Mouse (Mus musculus): ENCODE measurements around the gene Sppl3.

Gene Sppl3

DNA sequence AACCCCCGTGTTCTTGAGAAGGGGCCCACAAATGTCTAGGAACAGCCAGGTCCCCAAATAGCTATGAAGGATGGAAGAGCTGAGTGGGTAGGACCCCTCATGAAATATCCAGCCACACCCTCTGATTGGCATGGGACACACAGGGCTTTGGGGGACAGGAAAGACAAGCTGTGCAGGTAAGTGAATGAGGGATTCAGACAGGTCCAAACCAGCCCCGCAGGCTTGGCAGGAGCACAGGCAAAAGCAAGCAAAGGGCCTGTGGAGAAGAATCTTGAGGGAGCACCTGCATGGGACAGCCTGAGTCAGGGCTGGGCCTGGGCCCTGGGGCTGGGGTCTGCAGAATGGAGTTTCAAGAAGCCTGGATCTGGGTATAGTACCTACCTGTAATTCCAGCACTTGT is 10.4 kb upstream of the Sppl3 start:
- no peak for DNase-seq

DNA sequence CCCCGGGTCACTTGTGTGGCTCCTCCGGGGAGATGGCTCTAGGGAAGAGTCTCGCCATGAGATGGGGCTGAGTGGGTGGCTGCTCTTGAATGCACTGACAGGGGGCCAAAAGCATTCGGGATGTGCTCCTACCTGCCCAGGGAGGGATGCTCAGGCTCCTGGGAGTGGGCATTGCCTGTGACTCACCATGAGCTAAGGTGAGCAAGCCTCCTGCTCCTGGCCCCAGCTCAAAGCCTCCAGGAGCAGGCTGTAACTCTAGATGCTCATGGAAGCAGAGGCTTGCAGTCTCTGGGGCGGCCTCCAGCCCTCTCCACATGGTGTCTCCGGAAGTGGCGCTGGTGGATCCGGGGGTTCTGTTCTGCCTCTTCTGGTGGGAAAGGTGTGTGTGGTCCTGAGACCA is 9.5 kb upstream of the Sppl3 start:
- no peak for DNase-seq

DNA sequence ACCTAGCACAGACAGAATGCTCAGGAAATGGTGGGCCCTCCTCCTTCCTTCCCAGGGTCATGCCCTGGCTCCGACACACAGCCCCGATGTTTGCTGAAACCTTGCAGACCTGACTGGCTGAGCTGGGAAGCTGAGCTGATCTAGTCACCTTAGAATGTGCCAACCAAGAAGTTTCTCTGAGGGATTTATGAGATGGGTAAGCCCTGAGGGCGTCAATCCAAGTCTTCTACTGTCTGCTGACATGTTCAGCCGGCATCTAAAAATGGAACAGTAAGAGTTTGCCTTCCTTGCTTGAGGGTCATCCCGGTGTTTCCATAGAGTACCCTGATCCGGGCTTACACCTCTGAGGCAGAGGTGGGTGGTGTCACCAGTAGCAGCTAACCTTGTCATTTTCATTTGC is 8.2 kb upstream of the Sppl3 start:
- no peak for DNase-seq

DNA sequence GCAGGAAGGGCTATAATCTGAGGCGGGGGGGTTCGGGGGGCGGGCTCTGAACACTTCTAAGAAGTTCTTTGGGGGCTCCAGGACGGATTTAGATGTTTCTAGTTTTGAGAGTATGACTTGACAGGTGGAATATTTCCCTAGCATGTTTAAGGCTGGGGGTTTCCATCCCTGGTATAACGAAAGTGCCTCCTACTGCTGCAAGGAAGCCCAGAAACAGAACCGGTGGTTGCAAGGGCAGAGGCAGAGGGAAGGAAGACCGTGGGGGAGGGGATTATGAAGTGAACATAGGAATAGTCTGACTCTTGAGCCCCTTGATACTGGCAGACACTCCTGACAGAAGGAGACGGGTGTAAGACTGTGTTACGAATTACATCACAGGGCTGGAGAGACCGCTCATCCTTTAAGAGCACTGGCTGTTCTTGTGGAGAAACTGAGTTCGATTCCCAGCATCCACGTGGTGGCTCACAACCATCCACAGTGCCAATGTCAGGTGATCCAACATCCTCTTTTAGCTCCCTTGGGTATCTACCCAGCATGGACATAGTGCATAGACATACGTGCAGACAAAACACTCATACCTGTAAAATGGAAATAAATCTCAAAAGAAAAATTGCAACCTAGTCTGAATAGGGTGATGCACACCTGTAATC is 7.6 kb upstream of the Sppl3 start:
- DNase-seq, result no peak

DNA sequence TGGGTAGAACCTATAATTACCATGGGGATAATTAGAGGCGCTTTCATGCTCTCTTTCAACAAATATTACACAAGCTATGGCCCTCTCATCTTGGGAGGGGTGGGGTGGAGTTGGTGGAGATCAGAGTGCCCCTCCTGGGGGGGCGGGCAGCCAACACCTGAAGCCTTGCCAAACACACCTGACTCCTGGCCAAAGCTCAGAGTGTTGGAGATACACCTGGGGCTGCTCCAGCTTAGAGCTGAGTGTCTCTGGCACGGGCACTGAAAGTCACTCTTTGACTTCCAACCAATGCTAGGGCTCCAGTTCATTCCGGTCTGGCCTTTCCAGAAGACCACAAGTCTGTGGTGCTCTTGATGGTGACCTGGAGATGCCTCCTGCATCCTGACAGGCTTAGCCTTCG is 3.2 kb upstream of the Sppl3 start:
- DNase-seq, result no peak

DNA sequence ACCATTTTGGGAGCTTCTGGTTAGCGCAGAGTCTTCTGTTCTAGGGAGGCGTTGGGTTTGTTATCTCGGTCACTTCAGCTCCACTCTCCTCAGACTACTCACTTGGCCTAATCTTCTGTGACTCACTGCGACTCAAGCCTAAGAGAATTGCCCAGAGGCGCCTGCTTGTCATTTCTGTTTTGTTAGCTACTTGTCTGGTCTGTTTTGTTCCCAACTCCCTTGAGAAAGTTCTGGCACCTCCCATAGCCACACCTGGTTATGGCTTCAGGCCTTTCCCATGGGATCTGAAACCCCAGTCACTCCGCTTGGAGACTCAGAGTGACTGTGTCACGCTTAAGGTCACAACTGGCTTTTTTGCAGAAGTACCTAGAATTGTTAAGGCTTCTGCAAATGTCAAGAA is 2.6 kb upstream of the Sppl3 start:
- DNase-seq, result no peak

DNA sequence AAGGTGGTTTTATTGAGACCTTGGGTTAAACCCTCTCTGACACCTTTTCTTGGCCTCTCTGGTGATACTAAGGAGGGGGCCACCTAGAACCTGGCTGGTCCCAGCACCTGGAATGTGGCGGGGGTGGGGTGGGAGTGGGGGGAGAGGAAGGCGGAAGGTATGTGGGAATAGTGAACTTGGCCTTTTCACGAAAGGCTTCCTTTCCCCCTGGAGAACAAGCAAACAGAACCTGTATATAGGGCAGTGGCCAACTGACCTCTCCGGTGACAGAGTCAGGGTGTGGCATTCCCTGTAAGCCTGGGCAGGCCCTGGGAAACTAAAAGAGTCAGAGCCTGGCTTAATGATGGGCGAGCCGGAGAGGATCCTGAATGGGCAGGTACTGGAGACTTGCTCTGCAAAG is 1.8 kb upstream of the Sppl3 start:
- DNase-seq, result no peak

DNA sequence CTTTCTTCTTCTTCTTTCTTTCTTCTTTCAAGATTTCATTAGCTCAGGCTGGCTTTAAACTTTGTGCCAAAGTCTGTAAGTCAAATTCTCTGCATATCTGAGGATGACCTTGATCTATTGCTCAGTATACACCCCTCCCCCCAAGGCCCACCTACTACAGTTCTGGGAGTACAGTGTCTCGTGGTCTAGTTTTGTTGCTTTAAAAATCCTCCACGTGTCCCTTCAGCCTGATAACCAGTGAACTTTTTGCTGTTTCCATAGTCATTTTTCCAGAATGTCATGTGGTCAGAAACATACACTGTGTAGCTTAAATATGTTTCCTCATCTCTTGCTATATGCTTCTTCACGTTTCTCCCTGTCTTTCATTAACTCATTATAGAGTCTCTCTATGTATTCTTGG is 976 bp upstream of the Sppl3 start:
- no peak for DNase-seq

DNA sequence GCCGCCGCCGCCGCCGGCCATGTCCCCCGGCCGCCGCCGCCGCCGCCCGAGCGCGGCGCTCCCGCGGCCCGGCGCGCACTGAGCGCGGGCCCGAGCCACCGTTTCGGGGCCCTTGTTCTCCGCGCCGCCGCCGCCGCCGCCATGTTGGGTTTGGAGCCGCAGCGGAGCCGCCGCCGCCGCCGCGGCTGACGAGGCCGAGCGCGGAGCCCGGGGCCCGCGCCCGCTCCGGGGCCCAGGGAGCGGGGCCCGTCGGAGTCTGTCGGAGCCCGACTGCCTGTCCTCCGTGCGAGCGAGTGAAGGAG is 231 bp downstream of the Sppl3 start:
- no peak for DNase-seq

DNA sequence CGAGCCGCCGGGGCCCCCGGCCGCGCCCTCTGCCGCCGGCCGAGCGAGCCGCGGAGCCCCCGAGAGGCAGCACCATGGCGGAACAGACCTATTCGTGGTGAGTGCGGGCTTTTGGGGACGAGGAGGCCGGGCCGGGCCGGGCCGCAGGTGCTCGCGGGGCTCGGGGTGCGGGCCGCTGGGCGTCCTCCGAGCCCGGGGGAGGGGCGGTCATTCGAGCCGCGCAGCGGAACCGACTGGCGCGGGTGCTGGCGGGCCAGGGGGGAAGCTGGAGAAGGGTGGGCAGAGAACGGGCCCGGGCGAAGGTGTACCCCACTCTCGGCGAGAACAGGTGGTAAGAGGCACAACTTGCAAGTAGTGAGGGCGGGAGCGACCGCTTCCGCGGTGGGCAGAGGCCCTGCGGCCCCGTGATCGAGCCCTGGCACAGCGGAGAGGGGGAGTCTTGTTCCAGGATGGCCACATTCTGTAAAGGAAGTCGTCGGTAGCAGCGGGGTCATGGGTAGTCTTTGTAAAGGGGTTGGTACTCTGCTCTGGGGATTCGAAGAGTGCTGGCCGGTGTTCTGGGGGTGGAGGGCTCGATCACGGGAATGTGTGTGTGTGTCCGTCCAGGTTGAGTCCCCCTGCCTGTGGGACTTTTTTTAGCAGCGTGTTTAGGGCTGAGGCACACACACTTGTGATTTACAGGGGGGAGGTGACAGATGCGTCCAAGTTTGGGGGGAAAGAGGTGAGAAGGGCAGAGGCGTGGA is 753 bp downstream of the Sppl3 start:
- DNase-seq, result peak; percentile 49 to 64

DNA sequence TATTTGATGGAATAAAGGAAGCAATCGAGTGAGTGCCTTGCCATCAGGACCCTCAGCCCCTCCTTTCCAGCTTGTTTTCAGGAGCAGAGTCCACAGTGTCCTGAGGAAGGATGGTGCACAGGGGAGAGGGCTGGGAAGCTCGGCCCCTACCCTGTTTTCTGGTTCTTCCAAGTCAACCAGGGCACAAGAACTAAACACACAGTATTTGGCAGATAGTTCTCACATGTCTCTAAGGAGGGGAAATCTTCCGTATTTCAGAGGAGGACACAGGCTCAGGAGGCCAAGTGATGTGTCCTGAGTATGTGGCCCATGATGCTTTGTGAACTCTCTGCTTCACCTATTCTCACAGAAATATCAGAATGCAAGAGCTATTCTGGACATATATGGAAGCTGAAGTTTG is 2.5 kb downstream of the Sppl3 start:
- DNase-seq, result no peak

DNA sequence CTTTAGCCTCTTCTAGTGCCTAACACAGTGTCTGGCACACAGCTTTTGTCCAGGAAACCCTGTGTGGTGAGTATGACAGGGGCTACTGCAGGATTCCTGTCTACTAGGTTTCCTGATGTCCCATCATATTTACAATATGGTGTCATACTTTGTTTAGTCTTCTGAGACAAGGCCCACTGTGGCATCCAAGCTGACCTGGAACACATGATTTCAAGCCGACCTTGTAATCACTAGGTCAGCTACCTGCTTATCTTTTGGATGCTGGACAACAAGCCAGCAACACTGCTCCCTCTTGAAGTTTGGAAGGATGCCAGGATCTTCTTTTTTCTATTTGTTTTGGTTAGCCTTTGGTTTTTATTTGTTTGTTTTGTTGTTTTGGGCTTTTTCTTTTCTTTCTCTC is 3.6 kb downstream of the Sppl3 start:
- DNase-seq, result no peak

DNA sequence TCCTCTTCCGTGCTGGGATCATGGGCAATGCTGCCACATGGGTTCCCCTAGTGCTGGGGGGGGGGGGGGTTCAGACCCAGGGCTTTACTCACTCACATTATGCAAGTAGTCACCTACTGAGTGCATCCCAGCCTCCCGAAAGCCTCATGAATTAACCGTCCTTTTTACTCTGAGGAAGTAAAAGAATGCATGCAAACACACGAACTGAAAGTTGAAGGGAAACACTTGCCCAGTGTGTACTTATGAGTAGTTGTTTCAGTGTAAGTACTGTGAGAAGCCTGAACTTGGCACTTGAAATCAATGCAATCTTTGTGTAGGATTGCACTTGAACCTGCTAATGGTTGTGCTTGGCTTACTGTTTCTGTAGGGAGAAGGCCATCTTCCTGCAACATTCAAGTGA is 4.2 kb downstream of the Sppl3 start:
- DNase-seq, result no peak

DNA sequence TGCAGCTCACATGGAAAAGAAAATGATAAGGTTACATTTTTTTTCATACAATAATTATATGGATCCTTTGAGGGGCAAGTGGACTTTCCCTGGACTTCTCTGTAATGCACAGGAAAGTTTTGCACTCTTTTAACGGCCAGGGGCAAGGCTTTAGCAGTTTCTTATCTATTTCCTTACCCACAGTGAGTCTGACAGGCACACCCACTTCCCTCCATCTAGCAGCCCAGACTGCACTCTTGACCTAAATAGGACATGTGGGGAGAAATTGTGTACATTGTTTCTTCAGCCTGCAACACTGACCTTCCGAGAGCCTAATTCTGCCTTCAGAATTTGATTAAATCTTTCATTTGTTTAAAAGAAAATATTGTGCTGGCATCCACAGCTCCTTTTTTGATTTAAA is 7.3 kb downstream of the Sppl3 start:
- DNase-seq, result no peak

DNA sequence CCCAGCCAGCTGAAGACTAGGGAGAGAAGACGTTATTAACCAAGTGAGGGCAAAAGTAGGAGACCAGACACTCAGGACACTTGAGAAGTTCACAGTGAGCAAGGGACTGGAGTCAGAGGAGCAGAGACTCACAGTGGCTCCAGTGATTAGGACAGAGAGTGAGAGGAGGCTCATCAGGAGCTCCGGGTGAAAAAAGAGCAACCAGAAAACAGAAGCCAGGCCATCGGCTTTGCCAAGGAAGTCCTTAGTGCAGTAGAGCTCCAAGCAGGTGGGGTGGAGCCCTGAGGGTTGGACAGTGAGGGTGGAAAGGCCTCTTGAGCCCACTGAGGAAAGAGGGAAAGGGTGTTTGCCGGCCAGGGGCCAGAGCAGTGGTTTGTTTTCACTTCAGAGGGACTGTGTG is 7.9 kb downstream of the Sppl3 start:
- no peak for DNase-seq

DNA sequence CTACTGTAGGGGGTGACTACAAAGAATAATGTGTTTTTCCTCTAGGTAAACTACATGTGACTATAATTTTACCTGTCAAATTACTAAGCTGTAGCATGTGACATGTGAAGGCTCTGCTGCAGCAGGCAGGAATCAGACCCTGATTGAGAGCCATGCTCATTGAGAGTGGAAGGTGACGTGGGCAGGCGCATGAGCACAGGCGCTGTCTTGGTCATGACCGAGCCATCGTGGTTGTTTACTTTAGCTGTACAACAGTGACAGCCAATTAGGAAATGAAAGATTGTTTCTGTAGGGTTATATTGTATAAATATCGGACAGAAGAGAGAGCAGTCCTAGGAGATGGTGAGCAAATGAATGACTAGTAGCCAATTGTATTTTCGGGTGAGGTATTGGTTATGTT is 11.1 kb downstream of the Sppl3 start:
- DNase-seq, result no peak

DNA sequence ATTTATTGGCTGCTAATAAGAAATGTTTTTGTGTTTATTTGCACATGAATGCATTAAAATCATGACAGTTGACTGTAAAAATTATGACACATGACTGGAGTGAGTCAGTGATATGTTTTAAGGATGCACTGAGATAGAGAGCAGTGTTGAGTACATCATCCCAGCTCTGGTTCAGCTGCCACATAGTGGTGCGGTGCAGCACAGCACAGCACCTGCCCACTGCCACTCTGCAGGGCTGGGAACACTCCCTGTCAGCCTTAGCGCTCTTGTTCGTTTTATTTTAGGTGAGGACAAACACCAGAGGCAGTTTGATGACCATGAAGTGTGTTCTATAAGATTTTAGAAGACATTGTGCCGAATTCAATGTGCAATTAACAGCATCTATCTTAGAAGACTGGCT is 15.2 kb downstream of the Sppl3 start:
- DNase-seq, result no peak

DNA sequence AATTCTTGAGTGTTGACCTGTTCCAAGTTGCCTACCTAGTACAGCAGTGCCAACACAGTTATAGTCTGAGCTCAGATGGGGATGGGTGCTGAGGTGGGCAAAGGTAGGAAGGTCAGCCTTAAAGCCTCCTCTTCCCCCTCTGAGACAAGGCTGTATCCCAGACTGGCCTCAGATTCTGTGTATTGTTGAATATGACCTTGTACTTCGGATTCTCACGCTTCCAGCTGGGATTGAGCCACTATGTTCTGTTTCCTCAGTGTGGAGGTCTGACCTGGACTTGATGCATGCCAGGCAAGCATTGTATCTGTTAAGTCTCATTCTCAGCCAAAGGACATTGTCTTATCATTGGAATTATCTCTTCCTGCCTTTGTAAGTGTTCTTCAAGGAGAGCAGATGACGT is 16.2 kb downstream of the Sppl3 start:
- DNase-seq, result no peak

DNA sequence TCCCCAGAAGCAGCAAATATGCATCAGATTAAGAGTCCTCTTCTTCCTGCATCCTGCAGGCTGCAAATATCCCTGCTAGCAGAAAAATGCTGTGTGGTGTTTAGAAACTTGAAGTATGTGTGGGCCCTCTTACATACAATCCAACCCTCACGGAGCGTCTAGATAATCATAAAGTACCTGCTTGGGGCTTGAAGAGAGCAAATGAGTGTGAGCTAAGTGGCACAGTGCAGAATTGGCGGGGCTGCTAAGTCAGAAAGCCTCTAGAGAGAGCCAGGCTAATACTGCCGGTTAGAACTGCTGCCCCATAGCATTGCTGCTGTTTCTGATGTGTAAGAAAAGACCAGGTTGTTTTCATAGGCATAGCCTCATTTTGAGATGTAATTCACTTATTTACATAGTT is 18.0 kb downstream of the Sppl3 start:
- no peak for DNase-seq

DNA sequence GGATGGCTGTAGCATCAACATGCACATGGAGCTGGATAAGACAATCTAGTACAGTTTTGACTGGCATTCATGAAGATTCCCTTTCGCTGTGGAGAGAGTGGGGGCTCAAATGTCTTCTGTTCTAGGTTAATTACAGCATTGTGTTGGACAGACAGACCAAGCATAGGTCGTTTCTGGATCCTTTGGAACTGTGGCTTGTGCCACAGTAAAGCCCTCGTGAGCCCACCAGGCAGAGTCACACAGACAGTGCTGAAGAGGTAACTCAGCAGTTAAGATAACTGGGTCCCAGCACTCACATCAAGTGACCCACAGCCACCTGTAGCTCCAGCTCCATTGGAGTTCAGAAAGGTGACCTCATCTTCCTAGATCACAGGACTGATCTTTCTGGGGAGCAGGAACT is 18.6 kb downstream of the Sppl3 start:
- DNase-seq, result no peak

DNA sequence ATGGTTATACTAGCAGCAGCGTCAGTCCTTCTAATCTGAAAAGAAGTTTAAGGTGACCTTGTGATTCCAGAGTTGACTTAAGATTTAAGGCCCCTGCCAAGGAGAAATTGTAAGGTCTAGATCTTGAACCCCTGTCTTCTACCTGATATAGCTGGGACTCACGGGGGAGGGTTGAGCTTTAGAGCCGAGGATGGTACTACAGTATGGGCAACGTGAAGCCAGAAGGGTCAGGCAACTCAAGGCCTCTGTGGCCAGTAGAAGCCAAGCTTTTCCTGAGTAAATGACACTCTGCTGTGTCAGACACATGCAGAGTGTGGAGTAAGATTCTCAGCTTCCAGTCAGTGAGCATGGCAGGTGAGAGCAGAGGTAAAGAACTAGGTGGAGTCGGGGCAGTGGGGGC is 20.6 kb downstream of the Sppl3 start:
- DNase-seq, result no peak

DNA sequence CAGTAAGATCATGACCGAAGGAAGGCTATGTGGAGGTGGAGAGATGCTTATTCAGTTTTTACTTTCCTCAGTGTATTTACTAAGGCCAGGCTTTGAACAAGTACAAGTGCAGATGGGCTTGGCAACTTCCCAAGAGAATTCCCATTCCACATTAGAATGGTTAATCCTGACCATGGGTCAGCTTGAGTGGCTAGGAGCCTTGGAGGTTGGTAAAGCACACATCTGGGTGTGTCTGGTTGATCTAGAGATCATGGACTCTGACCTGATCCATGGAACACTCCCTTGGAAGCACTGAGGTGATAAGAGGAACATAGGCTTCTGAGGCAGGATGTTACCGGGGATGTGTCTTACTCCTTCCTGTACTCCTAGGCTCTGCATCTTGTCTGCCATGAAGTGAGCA is 21.7 kb downstream of the Sppl3 start:
- DNase-seq, result no peak

DNA sequence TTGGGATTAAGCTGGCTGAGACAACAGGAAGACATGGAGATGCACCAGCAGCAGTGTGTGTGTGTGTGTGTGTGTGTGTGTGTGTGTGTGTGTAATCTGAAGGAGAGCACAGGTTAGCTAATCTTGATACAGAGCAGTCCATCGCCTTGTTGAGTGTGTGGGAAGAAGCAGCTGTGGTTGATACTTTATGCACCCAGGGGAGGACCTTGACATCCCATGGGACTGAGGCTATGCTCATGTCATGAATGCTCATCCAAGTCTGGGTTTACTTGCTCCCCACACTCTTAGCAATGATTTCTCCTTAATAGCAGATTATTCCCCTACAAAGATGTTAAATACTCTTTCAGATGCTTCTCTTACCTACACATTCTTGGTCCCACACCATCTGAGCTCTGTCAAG is 24.3 kb downstream of the Sppl3 start:
- DNase-seq, result no peak

DNA sequence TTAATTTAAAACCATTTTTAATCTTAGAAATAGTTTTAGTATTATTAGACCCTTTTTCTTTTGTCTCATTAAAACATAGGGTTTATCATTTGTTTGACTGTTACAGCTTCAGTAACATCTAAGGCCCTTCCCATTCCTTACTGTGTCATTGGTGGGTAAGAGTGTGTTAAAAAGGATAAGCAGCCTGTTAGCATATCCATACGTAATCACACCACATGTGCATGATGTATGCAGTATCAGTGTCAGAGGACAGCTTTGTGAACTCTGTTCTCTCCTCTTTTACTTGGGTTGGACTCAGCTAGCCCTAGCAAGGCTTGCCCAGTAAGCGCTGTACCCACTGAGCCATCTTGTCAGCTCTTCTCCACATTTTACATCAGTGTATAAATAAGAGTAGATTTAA is 26.2 kb downstream of the Sppl3 start:
- DNase-seq, result no peak

DNA sequence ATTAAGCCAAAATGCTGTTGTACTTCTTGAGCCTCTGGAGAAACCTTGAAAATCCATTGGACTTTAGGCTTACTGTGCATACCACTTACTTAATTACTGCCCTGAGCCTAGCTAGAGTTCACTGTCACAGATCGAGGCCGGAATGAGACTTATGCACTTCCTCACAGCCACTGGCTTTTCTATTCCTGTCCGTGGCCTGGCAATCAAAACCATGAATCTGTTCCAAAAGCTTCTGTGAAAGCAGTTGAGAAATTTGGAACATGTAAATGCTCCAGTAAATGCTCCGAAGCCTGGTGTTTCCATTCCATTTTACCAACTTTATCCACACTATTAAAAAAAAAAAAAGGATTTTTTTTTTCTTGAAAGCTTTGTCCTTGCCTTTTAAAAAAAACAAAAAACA is 29.8 kb downstream of the Sppl3 start:
- DNase-seq, result no peak
